In the genomic region with DNA sequence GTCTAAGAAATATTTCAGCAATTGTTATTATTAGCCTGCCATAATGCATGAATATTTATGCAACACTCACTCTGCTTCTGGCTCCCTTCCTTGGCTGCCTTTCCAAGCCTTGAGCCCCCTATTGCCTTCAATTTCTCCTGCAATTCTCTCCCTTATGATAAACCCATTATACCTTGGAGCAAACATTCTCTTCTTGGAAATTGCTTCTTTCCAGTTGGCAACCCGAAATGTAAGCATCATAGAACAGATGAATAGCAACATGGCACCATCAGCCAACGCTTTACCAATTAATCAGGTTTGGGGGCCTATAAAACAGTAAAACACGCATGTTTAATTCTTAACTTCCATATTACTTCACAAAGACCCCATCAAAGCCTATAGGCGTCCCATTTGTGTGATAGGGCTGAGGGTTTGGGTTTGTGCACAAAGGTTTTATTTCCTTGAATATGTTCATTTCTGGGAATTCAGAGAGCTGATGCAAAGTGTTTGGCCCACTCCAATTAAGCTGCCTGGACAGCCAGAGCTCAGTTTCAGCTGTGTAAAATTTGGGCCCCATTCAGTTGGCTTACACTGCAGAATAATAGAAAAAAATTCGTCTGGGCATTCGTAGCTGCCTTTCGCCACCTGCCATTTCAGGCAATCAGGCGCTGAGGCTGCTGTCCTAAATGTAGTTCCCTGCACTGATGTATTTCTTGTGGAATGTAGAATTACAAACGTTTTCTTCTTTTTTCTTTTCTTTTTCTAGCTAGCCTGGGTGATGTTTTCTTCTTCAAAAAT, we compare ENCODE assay signal across 20 mouse cellular contexts.
A peak's percentile ranks its signal among the peaks of the same experiment; 100 is the strongest.
DNase-seq lines count a peak whose midpoint lies in the region; ATAC-seq and TF ChIP-seq lines count a peak whose summit lies in the region.
"Had no signal": no experiment of that assay in that cellular context is flagged by ENCODE, and none has a peak within 500 bp of the region (broad histone marks: within the 10 kb centered on the region; RNA-seq: fewer than 3 reads in every experiment).

No protein-coding gene starts in this region.

- H3K4me3 ChIP-seq in forebrain, embryonic 16.5 days (replicated peaks; ENCODE audit: low read length): no peak overlapping the region
- H3K4me3 ChIP-seq in forebrain, embryonic 13.5 days: no peak overlapping the region
- no peak overlapping the region for H3K4me3 ChIP-seq in layer of hippocampus, adult 2 months
- H3K4me3 ChIP-seq in cerebellum, adult 2 months (replicated peaks; ENCODE audit: insufficient read depth, low read depth, low read length): no peak overlapping the region
- H3K4me3 ChIP-seq: embryonic facial prominence, embryonic 13.5 days; gastrocnemius, adult 2 months; neural tube, embryonic 15.5 days had no signal

- no peak for TF ChIP-seq POLR2A in cerebellum, adult 2 months (IDR thresholded peaks at IDR 0.05; ENCODE audit: borderline replicate concordance, insufficient read depth, low read length)

- no peaks in the 10 kb centered on the region for H3K36me3 ChIP-seq in forebrain, embryonic 16.5 days (ENCODE audit: control insufficient read depth, insufficient read depth)
- no peaks in the 10 kb centered on the region for H3K36me3 ChIP-seq in forebrain, embryonic 13.5 days (ENCODE audit: poor library complexity, severe bottlenecking)
- H3K36me3 ChIP-seq: embryonic facial prominence, embryonic 13.5 days; neural tube, embryonic 15.5 days had no signal

- H3K9ac ChIP-seq in forebrain, embryonic 16.5 days (replicated peaks; ENCODE audit: low read depth, low read length): no peak overlapping the region
- H3K9ac ChIP-seq in forebrain, embryonic 13.5 days: no peak overlapping the region
- H3K9ac ChIP-seq: embryonic facial prominence, embryonic 13.5 days; neural tube, embryonic 15.5 days had no signal

- TF ChIP-seq CTCF in layer of hippocampus, adult 2 months (conservative IDR thresholded peaks at IDR 0.05): no peak
- no peak for TF ChIP-seq CTCF in cerebellum, adult 2 months (IDR thresholded peaks at IDR 0.05; ENCODE audit: borderline replicate concordance, insufficient read depth, low read depth, low read length)

- peak in 1 of 2 experiments; percentile 23 for DNase-seq in layer of hippocampus, adult 2 months (ENCODE audit: low spot score in 2 of 2)
- DNase-seq in layer of hippocampus, adult 11-12 months (ENCODE audit: low spot score): no peak
- DNase-seq in cerebellum, adult 2 months: peak; percentile 15 to 62
- peak; percentile 17 to 30 for DNase-seq in cerebellum, postnatal 36 days
- no peak for DNase-seq in gastrocnemius, postnatal 10 days
- DNase-seq: adrenal gland, adult 8-10 months; B cell, adult 2 months; gastrocnemius, adult 2 months; heart, adult 18-20 months; kidney, adult 11 months; lung, adult 2 months; lung, postnatal 36 days; right cerebral cortex, postnatal 25 days had no signal

- peak overlapping the region; percentile 60 for H3K27ac ChIP-seq in forebrain, embryonic 16.5 days (ENCODE audit: low read length)
- H3K27ac ChIP-seq in forebrain, embryonic 13.5 days: no peak overlapping the region
- H3K27ac ChIP-seq in layer of hippocampus, adult 2 months: peak overlapping the region; percentile 36; the same call in 1 of the 2 replicates
- no peak overlapping the region for H3K27ac ChIP-seq in cerebellum, adult 2 months (ENCODE audit: insufficient read depth, low read length)
- H3K27ac ChIP-seq: embryonic facial prominence, embryonic 13.5 days; gastrocnemius, adult 2 months; hindbrain, postnatal 0 days; kidney, postnatal 0 days; neural tube, embryonic 15.5 days had no signal

- H3K27me3 ChIP-seq in forebrain, embryonic 16.5 days (replicated peaks; ENCODE audit: control insufficient read depth, insufficient read depth, low read length): no peaks in the 10 kb centered on the region
- H3K27me3 ChIP-seq in forebrain, embryonic 13.5 days: no peaks in the 10 kb centered on the region
- H3K27me3 ChIP-seq in cerebellum, adult 2 months (ENCODE audit: control insufficient read depth, insufficient read depth, low read length): no peaks in the 10 kb centered on the region
- H3K27me3 ChIP-seq: embryonic facial prominence, embryonic 13.5 days; neural tube, embryonic 15.5 days had no signal

- ATAC-seq in forebrain, embryonic 16.5 days: peak; percentile 87
- ATAC-seq in forebrain, embryonic 13.5 days: no peak; the same call in 1 of the 2 replicates
- ATAC-seq: hindbrain, postnatal 0 days had no signal

- 44% methylated on average over 9 of the region's 9 CpGs for WGBS in forebrain, embryonic 16.5 days
- 73% methylated on average over 9 of the region's 9 CpGs for WGBS in forebrain, embryonic 13.5 days
- 40% methylated on average over 9 of the region's 9 CpGs for WGBS in cerebellum, adult 2 months

- no peak overlapping the region for H3K4me2 ChIP-seq in forebrain, embryonic 16.5 days (ENCODE audit: low read length)
- H3K4me2 ChIP-seq in forebrain, embryonic 13.5 days: no peak overlapping the region
- H3K4me2 ChIP-seq: embryonic facial prominence, embryonic 13.5 days; liver, embryonic 11.5 days; neural tube, embryonic 15.5 days had no signal

- H3K9me3 ChIP-seq in forebrain, embryonic 16.5 days (ENCODE audit: control insufficient read depth, low read length): no peaks in the 10 kb centered on the region
- H3K9me3 ChIP-seq in forebrain, embryonic 13.5 days (replicated peaks): no peaks in the 10 kb centered on the region
- H3K9me3 ChIP-seq: embryonic facial prominence, embryonic 13.5 days; neural tube, embryonic 15.5 days had no signal

- peaks cover 10% of the 10 kb centered on the region for H3K4me1 ChIP-seq in forebrain, embryonic 16.5 days (replicated peaks; ENCODE audit: control insufficient read depth, insufficient read depth, low read length)
- no peaks in the 10 kb centered on the region for H3K4me1 ChIP-seq in forebrain, embryonic 13.5 days
- H3K4me1 ChIP-seq in cerebellum, adult 2 months (ENCODE audit: control insufficient read depth, insufficient read depth, low read length): peaks cover 15% of the 10 kb centered on the region
- H3K4me1 ChIP-seq: embryonic facial prominence, embryonic 13.5 days; neural tube, embryonic 15.5 days had no signal

Comparison
In these comparisons a context has a peak if more than half of its experiments do, and no peak if none do; other contexts are left out.
1. H3K27ac ChIP-seq: peak in forebrain, embryonic 16.5 days (single experiment) and layer of hippocampus, adult 2 months (single experiment); none in forebrain, embryonic 13.5 days (single experiment) and cerebellum, adult 2 months (single experiment).
2. DNase-seq: peak in cerebellum, adult 2 months (2 of 2) and cerebellum, postnatal 36 days (2 of 2); none in layer of hippocampus, adult 11-12 months (single experiment) and gastrocnemius, postnatal 10 days (single experiment).